Mouse (Mus musculus) hindbrain, embryonic 12.5 days (tissue): ENCODE data around the gene Opcml. TPM values are rescaled to one million over a fixed set of nuclear protein-coding genes. Genes with fewer than 3 reads are reported as not detected.

Source experiments
- ATAC-seq: fragments of 200-750 bp; cut with Nextera tagmentation; 2 replicates; pipeline ENCODE4 v1.8.0; 2017; ENCODE audit warnings: moderate TSS enrichment; ENCODE audit not compliant: low FRiP score
- H3K27ac ChIP-seq: fragments of 300-500 bp; sonication (generic); 2 replicates; pipeline ENCODE4 v1.5.1; 2016; ENCODE audit warnings: mild to moderate bottlenecking
- H3K27me3 ChIP-seq: fragments of 300-500 bp; sonication (generic); 2 replicates; pipeline ENCODE4 v1.6.1; 2016; ENCODE audit warnings: mild to moderate bottlenecking
- H3K36me3 ChIP-seq: fragments of 300-500 bp; sonication (generic); 2 replicates; pipeline ENCODE4 v1.6.1; 2016; ENCODE audit warnings: mild to moderate bottlenecking
- H3K4me1 ChIP-seq: fragments of 300-500 bp; sonication (generic); 2 replicates; pipeline ENCODE4 v1.6.1; 2016
- H3K4me2 ChIP-seq: fragments of 300-500 bp; sonication (generic); replicated peaks from 2 replicates; pipeline ENCODE4 v1.6.1; 2016; ENCODE audit warnings: mild to moderate bottlenecking
- H3K4me3 ChIP-seq: fragments of 300-500 bp; sonication (generic); 2 replicates; pipeline ENCODE4 v1.5.1; 2016; ENCODE audit warnings: mild to moderate bottlenecking
- H3K9ac ChIP-seq: fragments of 300-500 bp; sonication (generic); 2 replicates; pipeline ENCODE4 v1.6.1; 2016; ENCODE audit warnings: mild to moderate bottlenecking, moderate library complexity
- H3K9me3 ChIP-seq: fragments of 300-500 bp; sonication (generic); replicated peaks from 2 replicates; pipeline ENCODE4 v1.6.1; 2016; ENCODE audit warnings: mild to moderate bottlenecking
- WGBS: fragments of 180-500 bp; shearing (Covaris S2); methylation state at CpG from one replicate; pipeline ENCODE4 v1.1.7; 2016; 5-methylcytosine and 5-hydroxymethylcytosine counted together
- polyA plus RNA-seq: library from polyadenylated mRNA; unstranded; fragments of >200 nt; fragmentation: Nextera tagmentation; extraction: Ambion mirVana; gene quantifications from 2 replicates; pipeline ENCODE4 v1.2.1, GENCODE M21; 2016

The Opcml gene
- polyA plus RNA-seq, 1 experiment from 2014 or later = 10.8 TPM

DNA sequence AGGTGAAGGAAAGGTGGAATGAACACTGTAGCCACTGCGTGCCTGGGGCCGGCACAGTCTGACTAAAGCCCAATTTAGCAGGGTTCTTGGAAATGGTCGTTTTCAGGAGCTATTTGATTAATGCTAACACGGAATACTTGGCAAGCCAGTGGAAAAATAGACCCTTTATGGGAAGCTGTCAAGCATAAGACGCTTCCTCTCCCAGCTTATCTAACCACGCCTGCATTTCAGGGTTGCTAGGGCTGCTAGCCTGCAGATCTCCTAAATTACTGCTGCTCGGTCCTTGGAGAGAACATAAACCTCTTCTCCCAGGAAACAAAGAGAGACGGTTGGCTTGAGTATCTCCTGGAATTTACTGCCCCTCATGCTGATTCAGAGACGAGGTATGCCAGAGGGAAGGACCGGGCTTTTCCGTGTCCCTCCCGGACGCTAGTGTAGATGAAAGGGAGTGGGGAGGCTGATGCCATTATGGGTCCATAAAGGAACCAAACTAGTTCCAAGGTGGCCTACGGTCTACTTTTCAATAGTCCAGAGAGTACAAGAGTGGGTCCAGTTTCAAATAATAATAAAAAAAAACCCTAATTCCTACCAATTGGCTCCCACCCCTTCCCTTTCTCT is 772.6 kb downstream of the Opcml start:
- Histone ChIP-seq H3K27me3 (no peaks in the 10 kb centered on the region), H3K36me3 (no peaks in the 10 kb centered on the region), H3K9me3 (no peaks in the 10 kb centered on the region), H3K27ac (no peak overlapping the region), H3K9ac (no peak overlapping the region), H3K4me2 (no peak overlapping the region), H3K4me1 (0 out of 2 replicates have a peak, but pooled peaks cover 3% of the 10 kb centered on the region), H3K4me3 (no peak overlapping the region)
- WGBS = 77% methylated on average over 14 of the region's 14 CpGs
- ATAC-seq = no peak

DNA sequence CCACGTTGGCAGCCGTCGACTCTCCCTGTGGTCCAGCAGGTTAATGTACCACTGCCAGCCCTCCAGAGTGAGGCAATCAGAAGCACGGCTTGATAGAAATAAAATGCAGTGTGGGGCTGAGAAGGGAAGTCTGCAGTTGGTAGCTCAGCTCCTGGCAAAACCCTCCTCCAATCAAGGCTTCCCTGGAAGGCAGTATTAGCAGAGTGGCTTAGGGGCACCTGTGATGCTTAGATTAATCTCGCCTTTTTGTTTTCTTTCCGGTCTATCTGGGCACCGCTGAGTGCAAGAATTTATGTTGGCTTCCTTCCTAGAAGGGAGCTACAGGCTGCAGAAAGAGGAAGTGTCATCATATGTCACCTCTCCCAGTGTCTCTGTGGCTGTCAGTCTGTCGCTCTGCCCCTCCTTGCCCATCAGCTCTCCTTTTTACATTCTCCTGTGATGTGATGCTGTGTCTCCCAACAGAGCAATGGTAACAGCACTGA is 778.5 kb downstream of the Opcml start:
- Histone ChIP-seq H3K4me2 (no peak overlapping the region), H3K4me3 (no peak overlapping the region), H3K27me3 (no peaks in the 10 kb centered on the region), H3K4me1 (0 out of 2 replicates have a peak, but pooled peaks cover 8% of the 10 kb centered on the region), H3K36me3 (no peaks in the 10 kb centered on the region), H3K9ac (no peak overlapping the region), H3K9me3 (no peaks in the 10 kb centered on the region), H3K27ac (no peak overlapping the region)
- ATAC-seq = no peak
- 46% methylated on average over 8 of the region's 8 CpGs for WGBS

DNA sequence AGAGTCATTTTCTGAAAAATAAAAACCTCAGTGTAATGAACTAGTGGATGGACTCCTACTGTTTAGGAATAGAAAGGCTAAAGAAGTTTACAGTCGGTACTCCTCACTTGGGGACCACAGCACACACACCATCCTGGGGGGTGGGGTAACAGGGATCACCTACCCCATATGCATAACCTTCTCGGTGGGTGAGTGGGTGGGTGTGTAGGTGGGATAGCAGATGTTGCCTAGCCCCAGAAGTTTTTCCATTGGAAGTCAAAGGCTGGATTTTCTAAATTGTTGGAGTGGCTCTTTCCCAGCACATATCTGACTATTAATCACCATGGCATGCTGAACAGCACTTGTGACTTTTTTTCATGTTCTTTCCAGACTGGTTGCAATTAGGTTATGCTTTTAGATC is 779.2 kb downstream of the Opcml start:
- Histone ChIP-seq H3K27ac (no peak overlapping the region), H3K36me3 (no peaks in the 10 kb centered on the region), H3K4me2 (no peak overlapping the region), H3K27me3 (no peaks in the 10 kb centered on the region), H3K4me3 (no peak overlapping the region), H3K4me1 (0 out of 2 replicates have a peak, but pooled peaks cover 8% of the 10 kb centered on the region), H3K9me3 (no peaks in the 10 kb centered on the region), H3K9ac (no peak overlapping the region)
- WGBS = 51% methylated on average over 2 of the region's 2 CpGs
- no peak for ATAC-seq

DNA sequence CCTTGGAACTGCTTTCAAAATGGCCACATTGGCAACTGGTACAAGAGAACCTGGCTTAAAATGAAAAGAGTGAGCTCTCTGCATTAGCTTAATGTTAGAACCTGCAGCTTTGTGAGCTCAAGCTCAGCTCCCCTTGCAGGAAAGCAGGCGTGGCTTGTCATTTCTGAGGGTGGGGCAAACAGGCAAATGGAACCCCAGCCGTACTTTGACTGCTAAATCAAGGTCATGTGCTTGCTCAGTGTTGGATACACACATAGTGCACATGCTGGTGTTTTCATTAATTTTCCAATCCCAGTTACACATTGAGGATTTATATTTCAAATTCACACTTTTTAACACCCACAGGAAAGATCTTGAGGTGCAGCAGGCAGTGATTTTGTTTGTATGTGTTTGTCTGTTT is 781.1 kb downstream of the Opcml start:
- ATAC-seq = no peak
- no peaks in the 10 kb centered on the region for H3K9me3 ChIP-seq
- no peaks in the 10 kb centered on the region for H3K27me3 ChIP-seq
- no peak overlapping the region for H3K9ac ChIP-seq
- H3K36me3 ChIP-seq = no peaks in the 10 kb centered on the region
- H3K4me2 ChIP-seq = no peak overlapping the region
- no peak overlapping the region for H3K27ac ChIP-seq
- 64% methylated on average over 2 of the region's 2 CpGs for WGBS
- no peak overlapping the region for H3K4me3 ChIP-seq
- H3K4me1 ChIP-seq = 0 out of 2 replicates have a peak, but pooled peaks cover 8% of the 10 kb centered on the region

DNA sequence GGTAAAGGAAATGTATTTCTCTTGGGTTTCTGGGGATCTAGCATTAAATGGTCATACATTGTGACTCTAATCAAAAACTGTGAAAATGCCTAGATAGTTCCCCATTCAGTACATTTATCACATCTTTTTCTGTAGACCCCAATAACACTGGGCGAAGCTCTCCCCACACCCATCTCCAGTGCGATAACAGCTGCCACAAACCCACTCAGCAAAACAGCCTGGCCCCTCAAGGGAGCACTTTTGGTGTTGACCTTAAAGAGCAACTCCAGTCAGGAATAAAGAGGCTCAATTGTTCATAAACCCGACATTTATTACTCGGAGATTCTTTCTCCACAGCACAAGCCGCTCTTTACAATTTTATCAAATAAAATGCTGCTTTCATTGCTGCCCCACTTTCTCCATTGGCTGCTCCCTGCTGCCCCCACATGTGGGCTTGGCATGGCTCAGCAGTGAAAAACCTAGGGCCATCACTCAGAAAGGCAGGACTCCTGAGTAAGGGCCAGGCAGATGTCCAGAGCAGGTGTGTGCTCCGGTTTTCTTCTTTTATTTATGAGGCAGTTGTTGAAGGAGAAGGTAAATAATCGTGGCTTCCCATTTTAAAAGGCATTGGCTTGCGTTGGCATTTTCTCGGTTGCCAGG is 781.7 kb downstream of the Opcml start:
- no peak for ATAC-seq
- WGBS = 74% methylated on average over 9 of the region's 9 CpGs
- H3K27ac ChIP-seq = no peak overlapping the region

DNA sequence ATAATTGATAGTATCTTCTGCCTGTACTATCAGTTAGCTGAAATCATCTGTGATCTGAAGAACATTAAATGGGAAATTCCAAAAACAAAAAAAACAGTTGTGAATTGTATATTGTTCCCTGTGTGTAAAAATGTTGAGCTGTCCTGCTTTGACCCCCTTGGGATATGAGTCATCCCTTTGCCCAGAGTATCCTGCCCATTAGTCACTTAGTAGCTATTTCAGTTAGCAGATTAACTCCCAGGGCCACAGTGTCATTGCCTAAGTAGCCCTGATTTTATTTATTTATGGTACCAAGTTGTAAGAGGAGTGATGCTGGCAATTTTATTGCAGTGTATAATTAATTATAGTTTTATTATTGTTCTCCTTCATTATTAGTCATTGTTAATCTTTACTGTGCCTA is 788.2 kb downstream of the Opcml start:
- Histone ChIP-seq H3K27ac (no peak overlapping the region), H3K4me3 (no peak overlapping the region), H3K4me2 (no peak overlapping the region), H3K27me3 (no peaks in the 10 kb centered on the region), H3K9ac (no peak overlapping the region), H3K9me3 (no peaks in the 10 kb centered on the region), H3K4me1 (no peaks in the 10 kb centered on the region), H3K36me3 (no peaks in the 10 kb centered on the region)
- no peak for ATAC-seq

More for the DNA sequence above, 781.7 kb downstream of the Opcml start:
- H3K9me3 ChIP-seq = no peaks in the 10 kb centered on the region
- no peak overlapping the region for H3K4me2 ChIP-seq
- H3K36me3 ChIP-seq = no peaks in the 10 kb centered on the region
- H3K27me3 ChIP-seq = no peaks in the 10 kb centered on the region
- H3K9ac ChIP-seq = no peak overlapping the region
- no peak overlapping the region for H3K4me3 ChIP-seq
- 0 out of 2 replicates have a peak, but pooled peaks cover 8% of the 10 kb centered on the region for H3K4me1 ChIP-seq

DNA sequence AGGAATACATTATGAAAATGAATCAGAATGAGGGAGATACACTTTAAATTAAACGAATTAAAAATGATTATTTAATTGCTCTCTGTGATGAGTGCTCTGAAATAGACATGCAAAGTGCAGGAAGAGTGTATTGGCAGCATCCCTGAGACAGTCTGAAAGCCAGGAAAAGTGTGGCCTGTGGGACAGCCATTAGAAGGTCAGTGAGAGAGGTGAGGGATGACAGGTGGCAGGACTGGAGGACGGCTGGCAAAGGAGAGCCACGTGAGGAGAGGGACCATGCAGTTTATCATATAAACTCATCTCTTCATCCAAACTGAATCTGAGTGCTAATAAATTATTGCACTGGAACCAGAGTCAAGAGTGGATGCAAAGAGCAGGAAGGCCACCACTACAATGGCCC is 796.7 kb downstream of the Opcml start:
- Histone ChIP-seq H3K36me3 (no peaks in the 10 kb centered on the region), H3K4me2 (no peak overlapping the region), H3K4me1 (no peaks in the 10 kb centered on the region), H3K27ac (no peak overlapping the region), H3K27me3 (no peaks in the 10 kb centered on the region), H3K9me3 (no peaks in the 10 kb centered on the region), H3K9ac (no peak overlapping the region), H3K4me3 (no peak overlapping the region)
- WGBS = 80% methylated on average over 3 of the region's 3 CpGs
- no peak for ATAC-seq

DNA sequence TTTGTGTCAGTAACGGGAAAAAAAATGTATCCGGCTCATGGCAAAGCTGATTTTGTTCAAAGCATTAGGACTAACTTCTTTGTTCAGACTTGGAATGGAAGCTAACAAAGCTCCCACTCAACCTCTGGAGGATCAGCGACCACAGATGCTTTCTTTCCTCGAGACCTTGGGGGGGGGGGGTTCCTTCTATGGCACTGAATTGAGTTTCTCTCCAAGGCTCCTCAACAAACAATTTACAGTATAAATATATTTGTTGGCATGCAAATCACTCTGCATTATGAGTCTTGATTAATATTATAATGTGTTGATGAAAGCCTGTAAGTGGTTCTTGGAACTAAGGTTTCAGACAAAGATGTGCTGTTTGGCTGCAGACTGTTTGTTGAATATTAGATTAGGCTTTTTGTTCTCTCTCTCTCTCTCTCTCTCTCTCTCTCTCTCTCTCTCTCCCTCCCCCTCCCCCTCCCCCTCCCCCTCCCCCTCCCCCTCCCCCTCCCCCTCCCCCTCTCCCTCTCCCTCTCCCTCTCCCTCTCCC is 797.3 kb downstream of the Opcml start:
- no peak overlapping the region for H3K4me2 ChIP-seq
- no peaks in the 10 kb centered on the region for H3K36me3 ChIP-seq
- H3K27ac ChIP-seq = no peak overlapping the region
- no peaks in the 10 kb centered on the region for H3K27me3 ChIP-seq
- ATAC-seq = no peak
- H3K9ac ChIP-seq = no peak overlapping the region
- no peaks in the 10 kb centered on the region for H3K4me1 ChIP-seq
- no peak overlapping the region for H3K4me3 ChIP-seq
- H3K9me3 ChIP-seq = no peaks in the 10 kb centered on the region
- 74% methylated on average over 4 of the region's 4 CpGs for WGBS

DNA sequence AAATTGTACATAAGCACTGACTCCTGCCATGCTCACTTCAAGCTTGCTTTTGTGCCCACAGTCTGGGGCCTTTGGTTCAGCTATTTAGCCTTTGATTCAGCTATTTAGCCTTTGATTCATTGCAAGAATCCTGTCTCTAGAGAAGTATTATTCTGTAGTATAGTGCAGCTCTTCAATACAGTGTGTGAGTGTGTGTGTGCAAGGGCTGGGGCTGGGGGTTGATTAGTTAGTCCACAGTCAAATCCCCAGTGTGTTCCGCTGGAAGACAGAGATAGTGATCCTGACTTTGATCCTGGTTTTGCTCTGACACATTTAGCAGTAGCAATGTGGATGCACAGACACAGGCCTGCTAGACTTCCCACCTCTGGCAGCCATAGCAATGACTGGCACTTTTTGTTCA is 797.9 kb downstream of the Opcml start:
- Histone ChIP-seq H3K27me3 (no peaks in the 10 kb centered on the region), H3K36me3 (no peaks in the 10 kb centered on the region), H3K4me3 (no peak overlapping the region), H3K9ac (no peak overlapping the region), H3K4me2 (no peak overlapping the region), H3K4me1 (no peaks in the 10 kb centered on the region), H3K9me3 (no peaks in the 10 kb centered on the region), H3K27ac (no peak overlapping the region)
- 75% methylated on average over 1 of the region's 1 CpGs for WGBS
- no peak for ATAC-seq

DNA sequence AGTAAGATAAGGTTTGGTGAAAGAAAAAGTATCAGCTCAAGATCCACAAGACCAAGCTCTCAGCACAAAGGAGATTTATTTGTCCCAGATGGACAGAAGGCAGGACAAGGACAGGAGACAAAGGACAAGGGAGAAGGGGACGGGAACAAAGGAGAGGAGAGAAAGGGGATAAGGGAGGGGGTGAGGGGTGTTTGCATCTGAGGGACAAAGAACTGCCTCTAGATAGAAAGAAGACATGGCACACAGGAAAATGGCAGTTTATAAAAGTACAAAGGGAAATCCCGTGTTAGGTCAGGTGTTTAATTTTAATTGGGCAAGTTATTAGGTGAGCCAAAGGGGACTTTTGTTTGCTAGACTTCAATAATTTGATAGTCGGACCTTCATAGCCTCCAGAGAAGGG is 801.6 kb downstream of the Opcml start:
- WGBS = 28% methylated on average over 3 of the region's 3 CpGs
- no peak for ATAC-seq

DNA sequence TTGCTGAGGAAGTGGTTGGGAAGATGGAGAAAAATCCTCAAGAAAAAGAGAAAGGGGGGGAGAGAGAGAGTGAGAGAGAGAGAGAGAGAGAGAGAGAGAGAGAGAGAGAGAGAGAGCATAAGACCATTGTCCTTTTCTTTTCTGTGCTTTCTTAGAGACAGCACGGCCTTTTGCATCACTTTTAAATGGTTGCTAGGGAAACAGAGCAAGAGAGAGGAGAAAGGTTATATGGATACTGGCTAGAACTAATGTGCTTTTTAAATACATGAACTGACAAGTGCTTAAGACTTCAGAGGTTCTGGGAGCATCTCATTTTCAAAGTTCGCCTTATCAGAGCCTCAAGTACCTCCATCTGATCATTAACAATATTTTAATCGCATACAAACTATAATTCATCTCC is 804.5 kb downstream of the Opcml start:
- Histone ChIP-seq H3K4me1 (no peaks in the 10 kb centered on the region), H3K4me2 (no peak overlapping the region), H3K36me3 (no peaks in the 10 kb centered on the region), H3K4me3 (no peak overlapping the region), H3K27ac (no peak overlapping the region), H3K27me3 (no peaks in the 10 kb centered on the region), H3K9ac (no peak overlapping the region), H3K9me3 (no peaks in the 10 kb centered on the region)
- ATAC-seq = no peak
- 70% methylated on average over 3 of the region's 3 CpGs for WGBS

More for the DNA sequence above, 801.6 kb downstream of the Opcml start:
- no peak overlapping the region for H3K4me3 ChIP-seq
- H3K4me2 ChIP-seq = no peak overlapping the region
- no peaks in the 10 kb centered on the region for H3K27me3 ChIP-seq
- H3K27ac ChIP-seq = no peak overlapping the region
- no peak overlapping the region for H3K9ac ChIP-seq
- H3K9me3 ChIP-seq = no peaks in the 10 kb centered on the region
- H3K36me3 ChIP-seq = no peaks in the 10 kb centered on the region
- H3K4me1 ChIP-seq = no peaks in the 10 kb centered on the region

DNA sequence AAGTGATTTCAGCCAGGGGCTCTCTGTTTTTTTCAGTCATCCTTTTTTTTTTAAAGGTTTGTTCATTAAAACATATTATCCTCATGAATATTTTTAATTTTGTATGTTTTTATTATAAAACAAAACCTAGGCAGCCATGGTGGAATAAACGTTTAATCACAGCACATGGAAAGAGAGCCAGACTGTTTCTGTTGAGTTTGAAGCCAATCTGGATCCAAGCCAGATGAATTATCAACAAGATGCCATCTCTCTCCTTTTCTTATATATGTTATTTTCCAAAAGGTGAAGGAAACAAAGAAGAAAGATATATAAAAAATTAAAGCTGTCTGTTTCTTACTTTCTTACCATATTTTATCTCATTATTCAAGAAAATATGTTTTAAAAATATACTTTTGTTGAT is 815.0 kb downstream of the Opcml start:
- no peaks in the 10 kb centered on the region for H3K36me3 ChIP-seq
- no peak for ATAC-seq
- no peaks in the 10 kb centered on the region for H3K9me3 ChIP-seq
- H3K4me3 ChIP-seq = no peak overlapping the region
- no peaks in the 10 kb centered on the region for H3K4me1 ChIP-seq
- no peak overlapping the region for H3K9ac ChIP-seq
- no peak overlapping the region for H3K4me2 ChIP-seq
- no peaks in the 10 kb centered on the region for H3K27me3 ChIP-seq
- H3K27ac ChIP-seq = no peak overlapping the region
- 81% methylated on average over 1 of the region's 1 CpGs for WGBS
